Mouse (Mus musculus): ENCODE results near the gene Nmur1.

DNA sequence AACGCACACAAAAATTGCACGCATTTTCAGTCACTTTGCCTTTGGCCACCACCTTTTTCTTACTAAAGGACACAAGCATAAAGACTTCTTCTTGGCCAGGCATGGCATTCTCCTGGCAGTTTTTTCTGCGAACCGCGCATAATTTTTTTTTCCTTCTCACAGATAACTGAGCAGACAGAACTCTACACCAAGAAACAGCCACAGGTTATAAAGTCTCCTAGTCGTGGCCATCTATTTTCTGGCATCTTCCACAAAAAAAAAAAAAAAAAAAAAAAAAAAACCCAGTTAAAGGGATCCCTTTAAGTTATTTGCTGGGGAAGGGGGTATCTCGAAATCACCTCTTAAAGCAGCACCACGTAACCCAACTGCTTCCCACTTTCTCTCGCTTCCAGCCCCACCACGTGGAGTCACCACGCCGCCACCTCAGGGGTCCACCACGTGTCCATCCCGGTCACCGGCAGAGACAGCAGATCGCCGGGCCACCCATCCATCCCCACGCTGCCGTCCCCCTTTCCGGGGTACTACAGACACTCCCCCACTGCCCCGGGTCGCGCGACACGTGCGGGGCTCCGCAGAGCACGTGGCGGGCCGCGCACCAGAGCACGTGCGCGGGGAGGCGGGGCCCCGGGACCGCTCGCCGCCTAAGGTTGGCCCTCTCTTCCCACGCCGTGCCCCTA is 67.7 kb downstream of the Nmur1 start:
- TF ChIP-seq CTCF (IDR thresholded peaks at IDR 0.05; ENCODE audit: borderline replicate concordance, insufficient read depth, low read depth, low read length) = no peak
- TF ChIP-seq POLR2A (IDR thresholded peaks at IDR 0.05; ENCODE audit: borderline replicate concordance, insufficient read depth, low read length) = no peak
